Mouse (Mus musculus) stomach, postnatal 0 days (tissue): Measurements from ENCODE around the gene Exd1.

Experiments used
- CTCF ChIP-seq: IDR thresholded peaks from 2 replicates; pipeline ENCODE4 v1.5.1; 2016; ENCODE audit warnings: antibody characterized with exemption, low read depth, mild to moderate bottlenecking, moderate library complexity
- EP300 ChIP-seq: optimal IDR thresholded peaks from 2 replicates; pipeline ENCODE3; 2016; ENCODE audit warnings: antibody characterized with exemption

DNA sequence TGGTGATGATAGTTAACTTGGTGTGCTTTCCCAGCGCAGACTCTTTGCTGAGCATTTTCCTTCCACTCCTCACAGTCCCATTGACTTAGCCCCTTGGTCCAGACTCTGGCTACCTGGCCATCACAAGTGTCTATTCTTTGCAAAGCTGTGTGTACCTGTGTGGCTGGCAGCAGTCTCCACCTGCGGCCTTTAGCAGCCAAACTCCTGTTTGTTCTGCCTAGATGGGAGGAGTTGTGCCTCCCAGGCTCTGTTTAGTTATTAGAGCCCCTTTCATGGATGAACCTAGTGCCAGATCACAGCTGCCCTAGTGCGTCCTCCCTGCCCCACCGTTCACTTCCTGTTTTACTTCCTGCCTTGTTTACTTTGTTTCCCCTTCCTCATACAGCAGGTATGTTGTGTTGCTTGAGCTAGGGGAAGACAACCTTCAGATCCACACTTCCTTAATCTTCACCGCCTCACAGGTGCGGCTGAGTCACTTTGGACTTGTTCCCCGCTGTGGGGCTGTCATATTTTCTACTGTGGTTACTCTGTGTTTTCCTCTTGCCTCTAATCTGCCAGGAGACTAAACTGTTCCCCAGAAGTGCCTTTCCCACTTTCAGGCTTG, 11.4 kb upstream of the Exd1 start:
- TF ChIP-seq CTCF (no peak), EP300 (no peak)
